Mouse (Mus musculus) G1E (cell line): Measurements from ENCODE around the gene Ero1lb.
"Not testable (repeated sequence)": the region's sequence is repeated elsewhere in the genome, so short reads cannot be mapped to it uniquely, and the experiment has no call there.

Experiments used
- CTCF ChIP-seq: IDR thresholded peaks from 2 replicates; pipeline ENCODE4 v1.5.1; 2012; ENCODE audit warnings: low read depth, low read length, inconsistent platforms, mixed read lengths
- GATA1 ChIP-seq: IDR thresholded peaks from 2 replicates; pipeline ENCODE4 v1.6.1; 2012; ENCODE audit warnings: borderline replicate concordance, low read length, inconsistent platforms, mixed read lengths
- GATA2 ChIP-seq: IDR thresholded peaks from 2 replicates; pipeline ENCODE4 v1.6.1; 2012; ENCODE audit warnings: low read depth, low read length, inconsistent platforms, borderline replicate concordance
- POLR2AphosphoS5 ChIP-seq: IDR thresholded peaks from 2 replicates; pipeline ENCODE4 v1.6.1; 2012; ENCODE audit warnings: low read depth, low read length, inconsistent platforms; ENCODE audit not compliant: insufficient replicate concordance
- TAL1 ChIP-seq: conservative IDR thresholded peaks from 2 replicates; pipeline ENCODE4 v1.6.1; 2012; ENCODE audit warnings: low read depth, low read length, inconsistent platforms, mixed read lengths

- not testable (repeated sequence) for TF ChIP-seq CTCF, GATA1, TAL1, POLR2AphosphoS5, GATA2
These were observed 64.6 kb downstream of the Ero1lb start for GRCm38 (mm10) chr13:12630252-12630651.
